Mouse (Mus musculus) left cerebral cortex, postnatal 4 days (tissue): ENCODE data around the gene Zc3h8. TPM values are rescaled to one million over a fixed set of nuclear protein-coding genes. Genes with fewer than 3 reads are reported as not detected.
A peak's percentile ranks its signal among the peaks of the same experiment; 100 is the strongest.

Experiments used
- DNase-seq: peaks from one replicate; pipeline ENCODE4 v3.0.0-alpha.2; 2022
- intact Hi-C: fragments of 180-260 bp; cut with DNase I; formaldehyde crosslinking; loops from one replicate; pipeline ENCODE4 v1.15.1; 2025
- total RNA-seq, 2 experiments: library from RNA; stranded (reverse); gene quantifications; 2 replicates each; pipeline ENCODE4 v1.2.3; 2021

Zc3h8 gene
- 10 to 100 TPM in 1 of 2 experiments, 1 to 10 TPM in 1; 9.0 to 10.3 TPM for total RNA-seq

DNA sequence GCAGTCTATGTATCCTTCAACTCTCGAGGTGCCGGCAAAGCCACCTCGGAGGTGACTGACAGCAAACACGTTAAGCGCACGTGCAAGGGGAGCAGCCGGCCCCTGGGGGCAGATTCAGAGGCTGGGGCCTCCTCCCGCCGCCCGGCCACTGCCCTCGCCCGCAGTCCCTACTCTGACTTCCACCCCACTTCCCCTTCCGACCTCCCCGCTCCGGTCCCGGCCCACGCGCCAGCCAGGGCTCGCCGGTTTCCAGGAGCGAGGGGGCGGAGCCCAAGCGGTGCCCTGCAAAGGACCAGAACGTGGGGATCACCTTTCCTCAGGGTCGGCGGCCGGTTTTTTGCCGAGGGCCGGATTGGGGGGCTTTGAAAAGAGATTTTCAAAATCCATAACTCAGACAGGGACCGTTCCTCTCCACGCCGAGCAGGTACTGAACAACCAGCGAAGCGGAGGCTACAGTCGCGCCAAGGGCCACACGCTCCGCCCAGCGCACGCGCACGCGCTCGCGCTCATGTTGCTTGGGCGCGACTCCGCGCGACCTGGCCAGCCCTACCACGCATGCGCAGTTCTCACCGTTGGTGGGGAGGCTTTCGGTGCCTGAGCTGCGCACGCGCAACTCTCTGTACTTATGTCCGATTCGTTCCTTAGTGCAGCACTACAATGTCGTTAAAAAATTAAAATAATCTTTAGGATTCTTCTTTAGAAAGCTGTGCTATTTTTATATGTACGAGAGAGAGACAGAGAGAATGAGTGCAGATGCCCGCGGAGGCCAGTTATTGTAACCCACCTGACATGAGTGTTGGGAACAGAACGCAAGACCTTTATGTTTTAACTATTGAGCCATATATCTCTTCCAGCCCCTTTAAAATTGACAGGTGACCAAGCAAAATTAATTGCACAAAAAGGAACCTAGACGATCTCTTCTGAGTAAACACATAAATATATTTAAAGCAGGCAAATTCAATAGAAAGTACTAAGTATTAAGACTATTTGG, at the start of gene Zc3h8:
TSS of gene Zc3h8 (minus strand) at position 540 of the 991 bp plus-strand sequence.
- DNase-seq: peak; percentile 98
- intact Hi-C loops: loop anchor here (10.0 kb wide), 1 partner anchor 121 kb away; the partner anchor contains the start of gene Ttl

DNA sequence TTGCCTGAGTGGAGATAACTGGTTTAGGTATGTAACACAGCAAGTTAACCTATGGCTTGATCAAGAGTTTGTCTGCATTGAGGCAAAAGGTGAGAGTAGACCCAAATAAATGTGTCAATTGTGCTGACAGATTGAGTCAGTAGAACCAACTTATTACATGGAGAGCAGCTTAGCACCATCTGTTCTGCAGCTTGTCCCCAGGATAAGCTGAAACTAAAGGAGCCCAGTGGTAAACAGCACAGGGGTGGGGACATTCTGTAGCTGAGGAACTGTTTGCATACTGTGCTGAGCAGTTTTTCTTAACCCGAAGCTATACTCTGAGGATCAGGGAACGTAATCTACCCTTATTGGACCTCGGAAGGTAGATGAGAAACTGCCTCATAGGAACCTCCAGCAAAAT, 40.9 kb upstream of the Zc3h8 start:
- intact Hi-C loops: no loop called here
- DNase-seq: no peak

DNA sequence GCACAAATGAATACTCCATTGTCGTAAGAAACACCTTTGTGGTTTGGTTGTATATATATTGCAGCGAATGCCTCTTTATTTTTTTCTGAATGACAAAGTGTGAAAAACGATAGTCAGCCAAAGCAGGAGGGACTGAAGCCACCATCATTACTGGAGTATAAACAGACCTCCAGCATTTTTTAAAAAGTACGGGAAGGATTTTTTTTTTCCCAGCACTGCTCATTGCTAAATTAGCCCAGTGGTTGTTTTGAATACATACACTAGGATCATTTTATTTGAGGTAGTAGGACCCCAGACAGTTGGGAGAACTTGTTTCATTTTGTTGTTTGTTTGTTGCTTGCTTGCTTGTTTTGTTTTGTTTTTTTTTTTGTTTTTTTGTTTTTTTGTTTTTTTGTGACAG, 31.7 kb upstream of the Zc3h8 start:
- intact Hi-C loops: no loop called here
- no peak for DNase-seq

DNA sequence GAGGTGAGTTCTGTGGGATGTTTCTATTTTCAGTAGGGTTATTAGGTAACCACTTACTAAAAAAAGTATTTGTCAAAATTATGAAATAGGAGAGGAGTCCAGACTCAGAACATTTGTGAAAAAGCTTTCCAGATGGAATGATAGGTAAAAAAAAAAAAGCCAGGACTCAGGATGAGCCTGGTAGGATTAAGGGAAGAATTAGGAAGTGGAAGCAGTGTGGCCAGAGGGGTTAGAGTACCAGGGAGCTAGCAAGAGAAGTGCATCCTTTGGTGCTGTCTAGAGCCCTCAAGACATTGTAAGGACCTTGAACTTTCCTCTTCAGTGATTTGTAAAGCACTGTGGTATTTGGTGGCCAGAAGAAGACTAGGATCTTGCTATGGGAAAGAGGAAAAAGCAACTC, 28.4 kb upstream of the Zc3h8 start:
- intact Hi-C loops: no loop called here
- no peak for DNase-seq

DNA sequence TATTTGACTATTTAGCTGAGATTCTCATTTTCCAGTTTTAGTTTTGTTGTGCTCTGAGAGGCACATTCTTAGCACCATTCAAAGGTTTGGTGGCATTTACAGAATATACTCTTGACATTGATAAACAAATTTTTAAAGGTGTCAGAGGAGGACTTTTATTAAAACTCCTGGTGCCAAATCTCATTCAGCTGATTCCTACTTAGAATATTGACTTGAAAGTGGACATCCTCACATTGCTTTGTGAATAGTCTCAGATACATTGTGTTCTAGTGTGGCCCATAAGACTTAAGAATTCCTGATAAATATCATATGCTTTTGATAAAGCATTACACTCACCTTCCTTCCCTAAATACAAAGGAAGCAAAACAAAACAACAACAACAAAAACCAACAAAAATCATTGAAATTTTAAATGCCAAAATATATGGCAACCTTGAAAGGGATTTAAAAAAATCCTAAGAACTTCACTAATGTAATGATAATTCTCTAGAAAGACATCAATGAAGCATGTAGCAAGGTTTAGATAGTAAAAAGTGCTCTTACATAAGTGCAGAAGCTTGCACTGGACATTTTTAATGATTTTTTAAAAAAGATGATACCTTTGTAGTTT, 24.7 kb upstream of the Zc3h8 start:
- DNase-seq: no peak
- intact Hi-C loops: no loop called here

DNA sequence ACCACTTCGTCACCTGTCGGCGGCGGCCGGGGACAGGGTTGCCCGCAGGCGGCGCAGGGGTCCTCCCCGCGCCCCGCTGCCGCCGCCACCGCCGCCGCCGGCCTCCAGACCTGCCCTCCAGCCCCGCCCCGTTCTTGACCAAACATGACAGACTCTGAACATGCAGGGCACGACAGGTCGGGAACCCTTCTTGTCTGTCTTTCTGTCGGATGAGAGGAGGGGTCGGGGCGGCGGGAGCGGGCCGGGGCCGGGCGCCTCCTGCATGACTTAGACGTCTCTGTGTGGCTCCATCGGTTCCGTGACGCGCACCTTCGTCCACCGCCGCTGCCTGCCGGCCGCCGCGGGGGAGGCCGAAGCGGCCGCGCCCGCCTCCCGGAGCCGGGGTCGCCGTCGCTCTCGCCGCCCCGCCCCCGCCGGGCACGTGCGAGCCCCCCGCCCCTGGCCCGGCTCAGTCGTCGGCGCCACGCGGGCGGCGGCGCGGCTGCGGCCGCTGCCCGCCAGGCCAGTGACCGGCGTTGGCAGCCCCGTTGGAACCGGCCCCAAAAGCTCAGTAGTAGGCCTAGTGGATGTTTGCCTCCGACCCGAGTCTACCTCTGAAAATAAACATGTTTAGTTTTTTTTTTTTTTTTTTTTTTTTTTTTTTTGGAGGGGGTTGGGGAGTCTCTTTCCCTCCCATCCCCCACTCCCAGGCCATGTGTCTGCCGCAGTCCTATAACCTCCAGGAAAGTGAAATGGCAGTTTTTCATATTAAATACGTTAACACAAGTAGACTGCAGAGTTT, 24.0 kb upstream of the Zc3h8 start, which contains the start of gene Gm10762:
TSS of gene Gm10762 (minus strand) at position 65 of the 781 bp plus-strand sequence.
- DNase-seq: peak; percentile 83
- intact Hi-C loops: no loop called here

DNA sequence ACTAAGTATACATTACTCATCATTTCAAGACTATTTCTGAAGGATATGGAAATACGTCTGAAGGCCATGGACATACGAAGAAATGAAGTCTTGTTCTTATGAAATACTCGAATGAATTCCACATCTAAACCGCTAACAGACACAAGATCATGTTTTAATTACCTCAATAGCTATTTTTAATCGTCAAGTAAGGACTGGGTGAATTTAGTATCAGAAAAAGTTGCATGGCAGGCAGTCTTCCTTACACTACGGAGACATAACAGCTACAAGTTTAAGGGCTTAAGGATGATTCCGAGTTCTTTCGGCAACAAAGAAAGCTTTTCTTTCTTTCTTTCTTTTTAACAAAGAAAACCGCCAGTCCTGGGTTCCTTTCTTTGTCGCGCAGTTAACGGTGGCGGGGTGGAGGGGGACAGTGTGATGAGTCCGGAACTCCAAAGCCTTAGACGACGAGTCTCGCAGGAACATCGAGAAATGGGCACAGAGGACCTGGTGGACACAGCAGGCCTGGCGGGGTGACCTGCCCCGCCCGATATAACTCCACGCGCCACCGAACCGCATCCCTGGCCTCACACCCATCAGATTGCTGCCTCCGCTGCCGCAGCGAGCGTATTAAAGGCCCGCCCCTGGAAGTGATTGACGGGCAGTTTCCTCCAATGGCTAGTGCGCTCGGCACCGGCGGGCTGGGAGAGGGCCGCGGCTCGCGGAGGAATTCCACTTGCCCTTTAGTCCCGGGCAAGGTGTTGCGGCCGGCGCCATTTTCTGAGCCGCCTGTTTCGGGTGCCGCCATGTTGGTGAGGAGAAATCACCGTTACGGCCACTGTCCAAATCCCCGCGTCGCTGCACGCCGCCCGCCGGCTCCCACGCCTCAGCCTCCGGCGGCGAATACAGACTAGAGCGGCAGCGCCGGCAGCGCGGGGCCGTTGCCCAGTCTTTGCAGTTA, 23.0 kb upstream of the Zc3h8 start, which contains the start of gene Zc3h6:
TSS of gene Zc3h6 (plus strand) at position 762 of the 940 bp plus-strand sequence.
- peak; percentile 99 for DNase-seq
- intact Hi-C loops: no loop called here

DNA sequence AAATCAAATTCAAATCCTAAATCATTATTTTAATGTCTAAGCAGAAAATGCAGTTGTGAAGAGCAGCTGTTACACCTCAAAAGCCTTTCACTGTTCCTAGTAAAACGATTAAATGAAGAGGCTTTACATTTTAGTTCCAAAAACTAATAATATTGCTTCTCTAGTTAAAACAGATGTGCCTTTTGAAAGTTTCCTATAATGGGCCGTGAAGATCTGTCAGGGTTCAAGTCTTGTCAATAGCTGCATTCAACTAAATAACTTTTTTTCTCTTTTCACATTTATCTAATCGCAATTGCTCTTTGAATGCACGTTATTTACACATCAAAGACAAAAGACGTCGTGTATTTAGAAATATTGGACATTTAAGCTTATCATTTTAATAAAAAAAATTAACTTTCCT, 22.4 kb upstream of the Zc3h8 start:
- DNase-seq: no peak
- intact Hi-C loops: no loop called here

DNA sequence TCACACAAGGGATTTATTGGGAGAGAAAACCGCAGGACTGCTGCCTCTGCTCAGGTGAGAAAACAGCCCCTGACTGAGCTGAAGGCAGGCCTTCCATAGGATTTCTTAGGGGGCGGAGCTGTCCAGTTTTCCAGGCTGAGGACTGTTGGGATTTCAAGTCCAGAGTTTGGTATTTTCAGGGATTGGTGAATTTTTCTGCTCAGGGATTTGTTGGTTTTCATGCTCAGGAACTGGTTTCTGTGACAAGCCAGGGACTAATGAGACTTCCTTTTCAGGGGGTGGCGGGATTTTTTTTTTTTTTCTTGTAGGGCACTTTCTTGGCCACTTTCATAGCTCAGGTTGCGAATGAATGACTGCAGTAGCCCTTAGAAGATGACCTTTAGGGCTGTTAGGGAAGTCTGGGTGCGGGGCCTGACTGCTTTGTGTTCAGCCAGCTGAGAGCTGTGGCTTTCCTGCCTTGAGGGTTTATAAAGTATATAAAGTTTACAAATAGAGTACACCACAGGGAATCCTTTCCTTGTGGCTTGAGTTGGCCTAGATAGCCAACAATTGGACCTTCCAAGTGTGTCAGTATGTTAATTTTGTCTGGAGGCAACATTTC, 21.7 kb upstream of the Zc3h8 start:
- intact Hi-C loops: no loop called here
- DNase-seq: no peak

DNA sequence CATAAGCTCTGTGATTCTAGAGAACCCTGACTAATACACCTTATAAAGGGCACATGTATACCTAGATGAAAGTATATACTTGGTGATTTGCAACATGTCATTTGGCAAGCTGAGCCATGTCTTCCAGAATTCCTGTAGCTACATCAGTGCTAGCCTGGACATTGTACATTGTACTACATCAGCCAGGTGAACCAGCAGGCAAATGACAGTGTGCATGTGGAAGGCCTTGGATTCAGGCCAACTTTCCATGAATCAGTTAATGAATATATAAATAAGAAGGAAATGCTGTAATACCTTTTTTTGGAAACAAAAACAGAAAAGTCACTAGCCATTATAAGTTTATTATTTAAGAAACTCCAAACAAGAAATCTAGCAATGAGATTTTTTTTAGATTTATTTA, 10.3 kb upstream of the Zc3h8 start:
- DNase-seq: no peak
- intact Hi-C loops: no loop called here

DNA sequence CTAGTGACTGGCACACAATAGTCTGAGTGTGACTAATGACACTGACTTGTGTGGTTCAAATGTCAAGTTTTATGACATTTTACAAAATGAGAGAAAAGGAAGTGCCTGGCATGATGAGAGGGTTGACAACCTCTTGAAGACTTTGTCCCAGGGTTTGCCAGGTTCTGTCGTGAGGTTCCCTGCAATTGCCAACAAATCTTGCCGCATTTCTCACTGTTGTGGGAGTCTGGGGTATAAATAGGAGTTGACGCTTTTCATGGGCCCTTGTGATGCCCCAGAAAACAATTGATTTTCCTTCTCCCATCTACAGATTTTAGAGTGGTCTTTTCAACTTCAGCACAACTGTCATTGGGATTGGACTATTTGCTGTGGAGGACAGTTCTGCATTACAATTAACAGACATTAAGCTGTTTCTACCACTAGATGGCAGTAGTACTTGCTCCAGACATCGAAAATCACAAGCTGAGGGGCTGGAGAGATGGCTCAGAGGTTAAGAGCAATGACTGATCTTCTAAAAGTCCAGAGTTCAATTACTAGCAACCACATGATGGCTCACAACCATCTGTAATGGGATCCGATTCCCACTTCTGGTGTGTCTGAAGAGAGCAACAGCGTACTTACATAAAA, 4.2 kb upstream of the Zc3h8 start:
- DNase-seq: peak; percentile 8
- intact Hi-C loops: loop anchor here (5.0 to 10.0 kb wide), 2 partner anchors 117 to 309 kb away; partner anchors contain the start of gene Ttl

DNA sequence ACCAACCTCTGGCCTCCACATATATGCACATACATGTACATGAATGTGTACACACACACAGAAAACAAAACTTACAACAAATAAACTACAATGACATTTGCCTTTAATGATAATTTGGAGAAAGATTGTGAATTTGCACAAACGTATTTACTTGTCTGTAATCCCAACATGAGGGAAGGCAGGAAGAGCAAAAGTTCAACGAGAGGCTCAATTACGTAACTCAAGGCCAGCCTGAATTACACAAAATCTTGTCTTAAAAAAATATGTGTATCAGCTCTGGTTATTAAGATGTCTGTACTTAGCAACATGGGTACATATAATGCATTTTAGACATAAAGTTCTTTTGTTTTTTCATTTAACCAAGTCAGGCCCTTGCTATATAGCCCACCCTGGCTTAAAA, 7.6 kb downstream of the Zc3h8 start:
- no peak for DNase-seq
- intact Hi-C loops: no loop called here

DNA sequence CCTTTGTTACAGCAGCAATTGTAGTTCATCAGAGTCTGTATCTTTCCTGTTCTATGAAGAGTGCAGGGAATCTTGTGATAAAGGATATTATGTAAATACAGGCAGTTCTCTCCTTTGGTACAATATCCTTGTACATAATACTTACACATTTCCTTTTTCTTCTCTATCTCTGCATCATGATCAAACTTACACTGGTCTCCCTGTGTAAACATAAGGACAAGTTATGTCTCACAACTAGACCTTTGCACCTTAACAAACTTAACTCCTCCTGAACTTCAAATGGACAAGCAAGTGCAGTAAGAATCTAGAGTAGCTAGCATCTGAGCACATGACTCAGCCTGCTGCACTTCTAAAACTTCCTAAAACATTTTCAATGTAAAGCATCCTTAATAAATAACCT, 13.2 kb downstream of the Zc3h8 start:
- intact Hi-C loops: no loop called here
- no peak for DNase-seq

DNA sequence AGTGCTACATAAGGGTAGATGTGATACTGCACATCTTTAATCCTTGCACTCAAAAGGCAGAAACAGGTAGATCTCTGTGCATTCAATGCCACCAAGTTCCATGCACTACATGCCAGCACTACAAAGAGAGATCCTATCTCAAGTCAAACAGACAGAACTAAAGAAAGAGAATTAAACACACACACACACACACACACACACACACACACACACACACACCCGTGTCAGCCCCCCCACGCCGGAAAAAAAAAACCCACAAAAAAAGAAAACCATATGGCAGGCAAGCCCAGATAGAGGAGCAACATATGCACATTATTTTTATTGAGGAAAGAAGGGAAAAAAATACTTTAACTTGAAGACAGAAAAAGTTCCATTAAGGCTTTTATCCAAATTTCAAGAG, 15.4 kb downstream of the Zc3h8 start:
- DNase-seq: no peak
- intact Hi-C loops: no loop called here

DNA sequence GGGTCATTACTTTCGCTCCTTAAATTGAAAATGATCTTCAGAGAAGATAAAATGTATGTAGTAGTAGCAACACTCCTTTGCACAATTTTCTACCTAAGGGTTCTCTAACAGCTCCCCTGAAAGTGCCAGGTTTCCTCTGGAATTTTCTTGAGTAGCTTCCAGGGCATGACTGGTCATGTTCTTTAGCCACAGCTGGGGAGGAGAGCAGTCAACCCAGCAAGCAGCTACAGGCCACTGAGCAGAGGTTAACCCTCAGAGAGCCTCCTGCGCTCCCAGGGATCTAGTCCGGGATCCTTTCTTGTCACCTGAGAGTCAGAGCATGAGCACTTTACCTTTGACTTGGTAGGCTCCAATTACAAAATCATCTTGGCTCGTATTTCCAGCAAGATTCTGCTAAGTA, 19.1 kb downstream of the Zc3h8 start:
- no peak for DNase-seq
- intact Hi-C loops: no loop called here

DNA sequence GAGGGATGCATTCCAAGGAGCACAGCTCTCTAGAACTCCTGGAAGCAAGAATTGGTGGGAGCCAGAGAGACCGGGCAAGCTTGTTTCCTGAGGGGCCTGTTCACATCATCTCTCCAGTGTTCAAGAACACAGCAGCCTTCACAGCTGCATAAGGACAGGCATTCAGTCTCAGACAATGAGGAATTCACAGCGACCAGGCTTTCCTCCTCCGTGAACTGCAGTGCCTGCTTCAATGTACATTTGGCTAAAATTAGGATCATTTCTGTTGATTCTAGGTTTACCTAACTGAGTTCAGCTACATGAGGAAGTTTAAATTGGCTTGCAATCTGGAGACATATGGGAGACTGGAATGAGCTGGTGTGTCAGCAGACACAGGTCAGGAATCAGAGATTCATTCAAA, 27.3 kb downstream of the Zc3h8 start:
- intact Hi-C loops: no loop called here
- no peak for DNase-seq

DNA sequence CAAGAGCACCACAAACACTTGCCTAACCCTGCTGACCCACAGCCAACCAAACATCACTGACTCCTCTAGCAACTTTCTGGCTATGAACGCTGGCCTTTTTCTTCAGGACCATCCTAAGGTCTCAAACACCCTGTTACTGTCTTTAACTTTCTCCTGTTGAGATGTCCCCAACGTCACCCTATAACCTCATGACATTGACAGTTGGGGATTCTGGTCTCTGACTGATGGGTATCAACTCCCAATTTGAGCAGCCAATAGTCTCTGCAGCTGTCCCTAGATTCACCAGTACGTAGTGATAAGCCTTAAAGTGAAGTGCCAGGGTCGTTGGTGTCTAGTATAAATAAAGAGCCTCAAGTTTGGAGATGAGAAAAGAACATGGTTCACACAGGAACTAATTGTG, 28.9 kb downstream of the Zc3h8 start:
- intact Hi-C loops: no loop called here
- DNase-seq: no peak

DNA sequence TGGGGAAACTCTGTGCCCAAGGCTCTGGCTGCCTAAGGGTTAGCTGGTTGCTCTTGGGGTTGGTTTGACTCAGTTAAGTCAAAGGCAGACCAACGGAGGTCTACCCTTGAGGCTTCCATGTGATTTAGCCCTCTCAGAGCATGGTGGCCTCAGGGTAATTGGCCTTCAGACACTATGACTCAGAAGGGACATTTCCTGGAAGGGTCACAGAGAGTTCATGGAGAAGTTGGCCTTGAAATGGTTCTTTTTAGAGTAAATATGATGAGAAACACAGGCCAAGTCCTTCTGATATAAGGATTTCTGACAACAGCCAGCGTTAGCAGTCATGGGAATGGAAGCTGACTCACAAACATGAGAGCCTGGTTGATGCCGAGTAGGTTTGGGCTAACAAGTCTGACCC, 40.2 kb downstream of the Zc3h8 start:
- no peak for DNase-seq
- intact Hi-C loops: no loop called here

DNA sequence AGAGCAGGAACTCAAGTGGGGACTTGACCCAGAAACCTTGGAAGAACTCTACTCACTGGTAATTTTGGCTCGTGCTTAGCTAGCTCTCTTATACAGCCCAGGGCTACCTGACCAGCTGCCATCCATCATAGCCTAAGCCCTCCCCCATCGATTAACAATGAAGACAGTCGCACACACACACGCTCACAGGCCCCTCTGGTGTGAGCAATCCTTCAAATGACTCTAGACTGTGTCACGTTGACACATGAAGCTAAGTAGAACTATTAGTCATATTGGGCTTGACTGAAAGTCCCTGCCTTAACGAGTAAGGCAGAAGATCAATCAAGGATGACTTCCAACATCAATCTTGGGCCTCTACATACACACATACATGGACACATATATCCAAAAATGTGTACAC, 41.0 kb downstream of the Zc3h8 start:
- intact Hi-C loops: no loop called here
- DNase-seq: no peak
